Mouse (Mus musculus): Measurements from ENCODE around the gene Kirrel3. TPM values are rescaled to one million over a fixed set of nuclear protein-coding genes. Genes with fewer than 3 reads are reported as not detected.
A peak's percentile ranks its signal among the peaks of the same experiment; 100 is the strongest.

Kirrel3 gene
- polyA plus RNA-seq, 1 experiment from 2014 or later, result 4.0 TPM

- WGBS, result 92% methylated on average over 2 of the region's 2 CpGs
- no peak for ATAC-seq (ENCODE audit: low FRiP score, low TSS enrichment)
- H3K36me3 ChIP-seq (ENCODE audit: control insufficient read depth, insufficient read depth, low read length), result no peaks in the 10 kb centered on the region
- no peak overlapping the region for H3K9ac ChIP-seq (ENCODE audit: low read depth, low read length)
- H3K9me3 ChIP-seq (ENCODE audit: control insufficient read depth, low read length), result peaks cover 5% of the 10 kb centered on the region; the same call in 1 of the 2 replicates
- H3K27me3 ChIP-seq (ENCODE audit: control insufficient read depth, insufficient read depth, low read length), result no peaks in the 10 kb centered on the region
- no peak overlapping the region for H3K27ac ChIP-seq (ENCODE audit: low read depth, low read length)
- H3K4me1 ChIP-seq (ENCODE audit: control insufficient read depth, insufficient read depth, low read length), result no peaks in the 10 kb centered on the region
- no peak overlapping the region for H3K4me3 ChIP-seq (ENCODE audit: low read length)
- no peak overlapping the region for H3K4me2 ChIP-seq (replicated peaks; ENCODE audit: low read depth, low read length)
These were observed 283.3 kb downstream of the Kirrel3 start for GRCm38 (mm10) chr9:34768961-34769360.

- 94% methylated on average over 4 of the region's 4 CpGs for WGBS
- H3K27me3 ChIP-seq (ENCODE audit: control insufficient read depth, insufficient read depth, low read length), result no peaks in the 10 kb centered on the region
- no peak for ATAC-seq (ENCODE audit: low FRiP score, low TSS enrichment)
- H3K4me3 ChIP-seq (ENCODE audit: low read length), result no peak overlapping the region
- no peaks in the 10 kb centered on the region for H3K4me1 ChIP-seq (ENCODE audit: control insufficient read depth, insufficient read depth, low read length)
- no peak overlapping the region for H3K9ac ChIP-seq (ENCODE audit: low read depth, low read length)
- peaks cover 5% of the 10 kb centered on the region; the same call in 1 of the 2 replicates for H3K9me3 ChIP-seq (ENCODE audit: control insufficient read depth, low read length)
- H3K4me2 ChIP-seq (replicated peaks; ENCODE audit: low read depth, low read length), result no peak overlapping the region
- no peaks in the 10 kb centered on the region for H3K36me3 ChIP-seq (ENCODE audit: control insufficient read depth, insufficient read depth, low read length)
- H3K27ac ChIP-seq (ENCODE audit: low read depth, low read length), result no peak overlapping the region
These were observed 285.3 kb downstream of the Kirrel3 start for GRCm38 (mm10) chr9:34770951-34771350.

- Histone ChIP-seq H3K27ac (ENCODE audit: low read depth, low read length) (no peak overlapping the region), H3K4me3 (ENCODE audit: low read length) (no peak overlapping the region), H3K36me3 (ENCODE audit: control insufficient read depth, insufficient read depth, low read length) (no peaks in the 10 kb centered on the region), H3K9ac (ENCODE audit: low read depth, low read length) (no peak overlapping the region), H3K27me3 (ENCODE audit: control insufficient read depth, insufficient read depth, low read length) (no peaks in the 10 kb centered on the region), H3K9me3 (ENCODE audit: control insufficient read depth, low read length) (peaks cover 5% of the 10 kb centered on the region; the same call in 1 of the 2 replicates), H3K4me1 (ENCODE audit: control insufficient read depth, insufficient read depth, low read length) (no peaks in the 10 kb centered on the region), H3K4me2 (replicated peaks; ENCODE audit: low read depth, low read length) (no peak overlapping the region)
- no peak for ATAC-seq (ENCODE audit: low FRiP score, low TSS enrichment)
These were observed 285.7 kb downstream of the Kirrel3 start for GRCm38 (mm10) chr9:34771401-34771800.

- Histone ChIP-seq H3K9me3 (ENCODE audit: control insufficient read depth, low read length) (peaks cover 5% of the 10 kb centered on the region; the same call in 1 of the 2 replicates), H3K27ac (ENCODE audit: low read depth, low read length) (no peak overlapping the region), H3K9ac (ENCODE audit: low read depth, low read length) (no peak overlapping the region), H3K4me1 (ENCODE audit: control insufficient read depth, insufficient read depth, low read length) (no peaks in the 10 kb centered on the region), H3K27me3 (ENCODE audit: control insufficient read depth, insufficient read depth, low read length) (no peaks in the 10 kb centered on the region), H3K4me2 (replicated peaks; ENCODE audit: low read depth, low read length) (no peak overlapping the region), H3K4me3 (ENCODE audit: low read length) (no peak overlapping the region), H3K36me3 (ENCODE audit: control insufficient read depth, insufficient read depth, low read length) (no peaks in the 10 kb centered on the region)
- WGBS, result 87% methylated on average over 9 of the region's 9 CpGs
- no peak for ATAC-seq (ENCODE audit: low FRiP score, low TSS enrichment)
These were observed 286.3 kb downstream of the Kirrel3 start for GRCm38 (mm10) chr9:34772022-34772437.

- no peak for ATAC-seq (ENCODE audit: low FRiP score, low TSS enrichment)
- H3K4me1 ChIP-seq (ENCODE audit: control insufficient read depth, insufficient read depth, low read length), result no peaks in the 10 kb centered on the region
- no peak overlapping the region for H3K27ac ChIP-seq (ENCODE audit: low read depth, low read length)
- no peaks in the 10 kb centered on the region for H3K27me3 ChIP-seq (ENCODE audit: control insufficient read depth, insufficient read depth, low read length)
- 87% methylated on average over 3 of the region's 3 CpGs for WGBS
- H3K9me3 ChIP-seq (ENCODE audit: control insufficient read depth, low read length), result no peaks in the 10 kb centered on the region
- H3K4me3 ChIP-seq (ENCODE audit: low read length), result no peak overlapping the region
- H3K4me2 ChIP-seq (replicated peaks; ENCODE audit: low read depth, low read length), result no peak overlapping the region
- no peaks in the 10 kb centered on the region for H3K36me3 ChIP-seq (ENCODE audit: control insufficient read depth, insufficient read depth, low read length)
- no peak overlapping the region for H3K9ac ChIP-seq (ENCODE audit: low read depth, low read length)
These were observed 295.7 kb downstream of the Kirrel3 start for GRCm38 (mm10) chr9:34781356-34781755.

GRCm38 (mm10) chr9:34787915-34788314 lies 302.2 kb downstream of the Kirrel3 start:
- Histone ChIP-seq H3K9ac (ENCODE audit: low read depth, low read length) (no peak overlapping the region), H3K4me2 (replicated peaks; ENCODE audit: low read depth, low read length) (no peak overlapping the region), H3K9me3 (ENCODE audit: control insufficient read depth, low read length) (no peaks in the 10 kb centered on the region), H3K27ac (ENCODE audit: low read depth, low read length) (no peak overlapping the region), H3K36me3 (ENCODE audit: control insufficient read depth, insufficient read depth, low read length) (no peaks in the 10 kb centered on the region), H3K4me3 (ENCODE audit: low read length) (no peak overlapping the region), H3K4me1 (ENCODE audit: control insufficient read depth, insufficient read depth, low read length) (no peaks in the 10 kb centered on the region), H3K27me3 (ENCODE audit: control insufficient read depth, insufficient read depth, low read length) (no peaks in the 10 kb centered on the region)
- 46% methylated on average over 3 of the region's 3 CpGs for WGBS
- ATAC-seq (ENCODE audit: low FRiP score, low TSS enrichment), result peak; percentile 60; the same call in 1 of the 2 replicates

GRCm38 (mm10) chr9:34795226-34795625 lies 309.5 kb downstream of the Kirrel3 start:
- Histone ChIP-seq H3K36me3 (ENCODE audit: control insufficient read depth, insufficient read depth, low read length) (no peaks in the 10 kb centered on the region), H3K9ac (ENCODE audit: low read depth, low read length) (no peak overlapping the region), H3K9me3 (ENCODE audit: control insufficient read depth, low read length) (no peaks in the 10 kb centered on the region), H3K4me2 (replicated peaks; ENCODE audit: low read depth, low read length) (no peak overlapping the region), H3K4me1 (ENCODE audit: control insufficient read depth, insufficient read depth, low read length) (no peaks in the 10 kb centered on the region), H3K4me3 (ENCODE audit: low read length) (no peak overlapping the region), H3K27me3 (ENCODE audit: control insufficient read depth, insufficient read depth, low read length) (no peaks in the 10 kb centered on the region), H3K27ac (ENCODE audit: low read depth, low read length) (no peak overlapping the region)
- no peak for ATAC-seq (ENCODE audit: low FRiP score, low TSS enrichment)
- 20% methylated on average over 4 of the region's 4 CpGs for WGBS

- 32% methylated on average over 6 of the region's 6 CpGs for whole genome bisulfite sequencing
- Histone ChIP-seq H3K27me3 (ENCODE audit: control insufficient read depth, insufficient read depth, low read length) (no peaks in the 10 kb centered on the region), H3K36me3 (ENCODE audit: control insufficient read depth, insufficient read depth, low read length) (no peaks in the 10 kb centered on the region), H3K9me3 (ENCODE audit: control insufficient read depth, low read length) (no peaks in the 10 kb centered on the region), H3K4me2 (replicated peaks; ENCODE audit: low read depth, low read length) (no peak overlapping the region), H3K9ac (ENCODE audit: low read depth, low read length) (no peak overlapping the region), H3K27ac (ENCODE audit: low read depth, low read length) (no peak overlapping the region), H3K4me1 (ENCODE audit: control insufficient read depth, insufficient read depth, low read length) (no peaks in the 10 kb centered on the region), H3K4me3 (ENCODE audit: low read length) (no peak overlapping the region)
- no peak; the same call in 1 of the 2 replicates for ATAC-seq (ENCODE audit: low FRiP score, low TSS enrichment)
These were observed 312.1 kb downstream of the Kirrel3 start for GRCm38 (mm10) chr9:34797688-34798339.

GRCm38 (mm10) chr9:34801662-34802061 lies 316.0 kb downstream of the Kirrel3 start:
- Histone ChIP-seq H3K4me2 (replicated peaks; ENCODE audit: low read depth, low read length) (no peak overlapping the region), H3K4me1 (ENCODE audit: control insufficient read depth, insufficient read depth, low read length) (no peaks in the 10 kb centered on the region), H3K9ac (ENCODE audit: low read depth, low read length) (no peak overlapping the region), H3K27me3 (ENCODE audit: control insufficient read depth, insufficient read depth, low read length) (no peaks in the 10 kb centered on the region), H3K9me3 (ENCODE audit: control insufficient read depth, low read length) (no peaks in the 10 kb centered on the region), H3K36me3 (ENCODE audit: control insufficient read depth, insufficient read depth, low read length) (no peaks in the 10 kb centered on the region), H3K4me3 (ENCODE audit: low read length) (no peak overlapping the region), H3K27ac (ENCODE audit: low read depth, low read length) (no peak overlapping the region)
- 71% methylated on average over 6 of the region's 6 CpGs for WGBS
- no peak for ATAC-seq (ENCODE audit: low FRiP score, low TSS enrichment)
